Mouse (Mus musculus) bone marrow macrophage, adult 2 months (primary cell): ENCODE data around the gene Dmbx1.

Experiments
- CTCF ChIP-seq: IDR thresholded peaks from 2 replicates; pipeline ENCODE4 v1.5.1; 2012; ENCODE audit warnings: low read depth, mild to moderate bottlenecking, low read length, moderate library complexity
- POLR2A ChIP-seq: IDR thresholded peaks from 2 replicates; pipeline ENCODE4 v1.6.1; 2012; ENCODE audit warnings: mild to moderate bottlenecking, low read depth, low read length, borderline replicate concordance

- TF ChIP-seq CTCF (peak; percentile 24; the same call in 1 of the 2 replicates), POLR2A (no peak)
Measured at GRCm38 (mm10) chr4:115984111-115984510, 44.4 kb upstream of the Dmbx1 start.
